Mouse (Mus musculus) layer of hippocampus, adult 9-11 months (tissue): ENCODE data around the gene Grip1.
A peak's percentile ranks its signal among the peaks of the same experiment; 100 is the strongest.

Experiments
- DNase-seq: peaks from one replicate; pipeline ENCODE4 v3.0.0; 2022

Gene Grip1

GRCm38 (mm10) chr10:119463345-119463744 is 9.7 kb downstream of the Grip1 start:
- no peak for DNase-seq

DNA sequence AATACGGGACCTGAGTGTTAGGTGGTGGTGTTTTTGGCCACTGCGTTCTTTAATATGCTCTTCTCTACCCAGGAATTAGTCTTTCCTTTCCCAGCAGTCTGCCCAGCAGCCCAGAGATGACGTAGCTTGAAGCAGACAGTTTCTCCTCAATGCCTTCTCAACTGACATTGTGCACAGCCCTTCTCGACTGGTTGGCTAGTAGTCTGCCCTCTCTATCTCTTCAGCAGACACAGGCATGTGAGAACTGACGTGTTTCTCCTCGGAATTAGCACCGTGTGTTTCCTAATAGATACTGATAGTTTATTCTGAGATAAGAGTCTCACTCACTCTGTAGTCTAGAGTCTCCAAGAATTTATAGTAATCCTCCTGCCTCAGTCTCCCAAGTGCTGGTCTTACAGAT is 10.2 kb downstream of the Grip1 start:
- no peak for DNase-seq

- DNase-seq, result no peak
These were observed 14.3 kb downstream of the Grip1 start for GRCm38 (mm10) chr10:119467976-119468375.

- no peak for DNase-seq
These were observed 16.5 kb downstream of the Grip1 start for GRCm38 (mm10) chr10:119470096-119470495.

DNA sequence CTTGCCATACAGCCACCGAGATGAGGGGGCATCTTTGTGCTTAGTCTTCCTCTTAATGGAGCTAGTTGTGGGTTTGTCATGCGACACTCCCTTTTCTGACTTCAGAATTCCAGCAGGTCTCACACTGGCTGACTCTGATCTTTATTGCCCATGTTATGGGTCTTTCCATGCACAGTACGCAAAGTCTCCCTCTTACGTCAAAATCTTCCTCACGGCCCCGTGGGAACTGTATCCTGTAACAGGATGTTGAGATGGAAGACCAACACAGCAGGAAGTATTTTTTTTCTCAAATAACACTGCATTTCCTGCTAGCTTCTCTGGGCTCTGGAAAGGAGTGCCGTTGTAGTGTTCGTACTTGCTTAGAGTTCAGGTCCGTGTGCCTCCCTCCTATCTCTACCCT is 21.5 kb downstream of the Grip1 start:
- no peak for DNase-seq

DNA sequence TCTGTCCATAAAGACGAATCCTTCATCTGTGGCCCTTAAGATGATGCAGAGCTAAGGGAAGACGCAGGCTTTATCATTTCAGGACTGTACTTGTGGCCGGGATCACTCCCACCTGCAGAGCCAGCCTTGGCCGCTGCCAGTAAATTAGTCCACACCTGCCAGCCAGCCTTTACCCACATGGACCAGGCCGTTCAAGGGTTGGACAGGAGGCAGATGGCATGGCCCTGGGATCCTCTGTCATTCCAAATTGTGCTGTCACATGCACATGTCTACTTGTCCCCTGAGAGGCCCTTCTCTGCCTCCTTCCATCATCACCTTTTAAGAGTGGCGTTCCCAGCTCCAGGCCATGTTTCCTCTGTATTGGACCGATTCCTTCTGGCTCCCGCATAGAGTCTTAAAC is 24.0 kb downstream of the Grip1 start:
- no peak for DNase-seq

DNA sequence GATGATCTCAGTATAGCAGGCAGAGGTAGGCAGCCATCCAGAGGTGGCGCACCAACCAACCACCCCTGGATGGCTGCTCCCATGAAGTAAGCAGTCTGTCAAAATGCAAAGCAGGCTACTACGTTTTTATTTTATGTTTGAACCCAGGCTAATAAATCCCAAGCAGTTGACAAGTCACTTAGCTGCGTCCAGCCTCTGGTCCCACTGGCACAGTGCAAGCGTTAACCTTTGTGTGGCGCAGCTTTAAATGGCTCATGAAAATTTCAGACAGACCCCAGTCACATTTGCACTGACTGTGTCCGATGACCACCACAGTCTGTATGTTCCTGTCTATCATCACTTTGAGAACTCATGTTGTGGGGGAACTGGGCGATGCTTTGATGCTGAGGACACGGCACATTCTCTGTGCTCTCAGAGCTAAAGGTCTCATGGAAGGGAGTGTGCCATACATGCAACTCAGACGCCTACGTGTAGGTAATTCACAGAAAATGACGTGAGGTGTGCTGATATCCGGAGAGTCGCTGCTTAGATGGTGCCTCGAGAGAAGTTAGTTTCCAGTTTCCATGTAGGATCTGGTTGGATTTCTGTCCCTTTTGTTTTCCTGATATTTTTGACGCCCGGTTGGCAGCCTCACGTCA is 29.6 kb downstream of the Grip1 start:
- no peak for DNase-seq

- no peak for DNase-seq
These were observed 30.1 kb downstream of the Grip1 start for GRCm38 (mm10) chr10:119483766-119484165.

- no peak for DNase-seq
These were observed 33.3 kb downstream of the Grip1 start for GRCm38 (mm10) chr10:119486936-119487335.

DNA sequence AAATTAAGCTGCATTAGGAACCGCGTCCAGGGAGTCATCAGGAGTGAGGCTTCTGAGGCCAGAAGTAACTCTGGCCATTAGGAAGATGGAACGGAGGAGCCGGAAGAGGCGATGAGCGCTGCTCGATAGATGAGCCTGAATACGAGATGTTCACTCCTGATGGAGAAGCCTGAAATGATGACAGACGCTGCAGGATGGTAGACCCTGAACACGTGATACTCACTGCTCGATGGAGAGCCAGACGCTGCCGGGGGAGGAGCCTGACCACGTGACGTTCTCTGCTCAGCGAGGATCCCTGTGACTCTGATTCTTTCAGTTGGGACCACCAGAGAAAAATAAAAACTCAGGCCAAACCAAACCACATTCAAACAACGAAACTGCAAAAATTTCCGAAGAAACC is 37.2 kb downstream of the Grip1 start:
- no peak for DNase-seq

- no peak for DNase-seq
These were observed 41.7 kb downstream of the Grip1 start for GRCm38 (mm10) chr10:119495317-119495716.

GRCm38 (mm10) chr10:119496221-119496620 is 42.6 kb downstream of the Grip1 start:
- no peak for DNase-seq

DNA sequence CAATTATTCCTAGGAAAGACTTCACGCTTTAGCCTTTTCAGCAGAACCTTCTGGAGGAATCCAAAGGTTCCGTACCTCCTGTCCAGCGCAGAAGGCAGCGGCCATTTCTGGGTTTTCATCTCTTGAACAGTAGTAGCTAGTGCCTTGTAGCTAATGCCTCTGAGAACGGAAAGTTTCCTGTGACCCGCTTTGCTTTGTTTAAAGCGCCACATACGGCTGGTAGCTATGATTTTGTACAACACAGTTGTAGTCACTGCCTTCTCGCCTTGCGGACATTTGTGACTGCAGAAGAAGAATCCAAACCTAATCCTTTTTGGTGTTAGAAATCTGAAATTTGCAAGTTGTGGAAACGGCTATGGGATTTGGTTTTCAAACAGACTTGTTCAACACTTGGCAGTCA is 68.1 kb downstream of the Grip1 start:
- no peak for DNase-seq

DNA sequence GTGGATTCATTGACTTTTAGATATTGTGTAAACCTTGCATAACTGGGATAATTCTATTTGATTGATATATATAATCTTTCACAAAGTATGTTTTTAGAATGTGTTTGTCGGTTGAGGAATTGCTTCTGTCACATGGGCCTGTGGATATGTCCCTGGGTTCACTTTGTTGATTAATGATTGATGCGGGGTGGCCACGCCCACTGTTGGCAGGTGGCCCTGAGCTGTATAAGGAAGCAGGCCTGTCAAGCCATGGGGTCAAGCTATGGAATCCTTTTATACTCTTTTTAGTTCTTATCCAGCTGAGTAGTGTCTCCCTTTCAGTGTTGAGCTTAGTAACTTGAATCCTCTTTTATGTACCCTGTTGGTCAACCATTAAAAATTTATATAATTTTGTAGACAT is 72.1 kb downstream of the Grip1 start:
- DNase-seq, result no peak

DNA sequence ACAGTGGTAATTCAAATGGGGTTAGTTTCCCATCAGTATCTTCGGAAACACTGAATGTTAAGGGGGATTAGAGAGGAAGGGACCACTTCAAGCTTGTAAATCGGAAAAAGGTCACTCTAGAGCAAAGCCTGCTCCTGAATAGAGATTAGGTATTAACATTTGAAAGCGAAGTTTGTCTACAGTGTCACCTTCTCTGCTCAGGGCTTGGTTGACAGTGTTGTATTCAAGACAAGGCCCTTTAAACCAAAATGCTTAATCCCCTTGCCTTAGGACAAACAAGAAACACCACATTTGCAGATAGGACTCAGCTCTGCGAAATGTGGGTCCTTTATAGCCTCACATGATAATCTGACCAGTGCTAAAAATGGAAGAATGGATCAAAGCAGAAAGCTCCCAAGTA is 81.2 kb downstream of the Grip1 start:
- DNase-seq, result no peak

- DNase-seq, result no peak
These were observed 88.0 kb downstream of the Grip1 start for GRCm38 (mm10) chr10:119541655-119542054.

DNA sequence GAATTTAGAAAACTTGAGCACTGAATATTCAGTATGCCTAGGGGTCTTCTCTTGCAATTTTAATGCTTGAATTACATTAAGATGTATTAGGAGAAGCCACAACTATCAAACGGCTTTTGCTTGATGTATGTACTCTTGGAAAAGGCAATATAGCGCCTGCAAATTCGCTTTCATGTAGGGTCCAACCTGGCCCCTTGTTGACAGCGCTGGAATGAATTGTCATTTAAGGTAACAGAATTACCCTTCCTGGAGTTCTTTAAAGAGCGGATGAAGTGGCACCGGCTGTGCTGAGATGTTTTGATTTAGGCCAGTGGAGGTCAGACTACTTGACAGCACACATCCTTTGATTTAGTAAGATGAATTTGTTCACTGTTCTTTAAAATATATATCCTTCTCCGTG is 90.1 kb downstream of the Grip1 start:
- DNase-seq, result no peak

GRCm38 (mm10) chr10:119544743-119545142 is 91.1 kb downstream of the Grip1 start:
- DNase-seq, result no peak

DNA sequence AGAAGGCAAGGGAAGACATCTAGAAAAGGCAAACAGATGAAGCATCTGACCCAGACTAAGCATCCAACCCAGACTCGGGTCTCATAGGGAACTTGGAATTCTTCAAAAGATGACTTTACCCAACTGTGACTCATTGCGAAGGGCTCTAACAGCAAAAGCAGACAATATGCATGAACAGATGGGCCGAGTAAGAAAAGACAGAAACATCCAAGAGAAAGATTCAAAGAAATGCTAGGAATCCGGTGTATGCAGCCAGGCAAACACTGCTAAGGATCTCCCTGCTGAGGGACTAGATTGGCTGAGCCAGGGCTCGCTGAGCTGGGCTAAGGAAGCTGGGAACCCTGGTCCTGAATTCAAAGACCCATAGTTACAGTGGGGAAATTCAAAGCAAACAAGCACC is 94.2 kb downstream of the Grip1 start:
- peak; percentile 55 for DNase-seq

- DNase-seq, result no peak
These were observed 95.1 kb downstream of the Grip1 start for GRCm38 (mm10) chr10:119548774-119549173.

DNA sequence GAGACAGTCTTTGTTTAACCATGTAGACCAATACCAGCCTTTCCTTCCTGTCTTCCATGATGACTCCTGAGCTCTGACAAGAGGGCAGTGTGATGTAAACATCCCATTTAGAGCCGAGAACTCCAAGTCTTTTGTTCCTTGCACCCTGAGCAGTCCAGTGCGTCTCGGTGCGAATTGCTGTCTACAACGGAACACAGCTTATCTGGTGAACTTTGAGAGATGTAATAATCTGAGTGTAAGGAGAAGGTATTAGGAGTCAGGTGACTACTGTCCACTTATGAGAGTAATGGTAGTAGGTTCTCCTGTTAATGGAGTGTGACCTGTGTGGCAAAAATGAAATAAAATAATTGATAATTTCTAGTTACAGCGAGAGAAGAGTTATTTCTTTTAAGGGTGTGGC is 97.0 kb downstream of the Grip1 start:
- DNase-seq, result no peak

GRCm38 (mm10) chr10:119556346-119556745 is 102.7 kb downstream of the Grip1 start:
- no peak for DNase-seq

- no peak for DNase-seq
These were observed 104.8 kb downstream of the Grip1 start for GRCm38 (mm10) chr10:119558432-119558831.

GRCm38 (mm10) chr10:119564862-119565261 is 111.2 kb downstream of the Grip1 start:
- no peak for DNase-seq

GRCm38 (mm10) chr10:119573134-119573533 is 119.5 kb downstream of the Grip1 start:
- no peak for DNase-seq

DNA sequence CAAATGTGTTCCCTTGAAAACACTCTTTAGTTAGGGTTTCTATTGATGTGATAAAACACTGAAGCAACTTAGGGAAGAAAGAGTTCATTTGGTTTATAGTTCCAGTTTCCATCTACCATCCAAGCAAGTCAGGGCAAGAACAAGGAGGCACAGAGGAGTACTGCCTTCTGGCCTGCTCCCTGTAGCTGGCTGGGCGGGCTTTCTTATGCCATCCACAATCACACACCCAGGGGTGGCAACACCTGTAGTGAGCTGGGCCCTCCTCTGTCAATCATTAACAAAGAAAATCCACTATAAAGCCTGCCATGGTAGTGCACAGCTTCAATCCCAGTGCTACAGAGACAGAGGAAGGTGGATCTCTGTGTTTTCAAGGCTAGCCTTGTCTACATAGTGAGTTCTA is 122.2 kb downstream of the Grip1 start:
- DNase-seq, result no peak
